Mouse (Mus musculus): ENCODE data around the gene Selenbp2.
"Not testable (repeated sequence)": the region's sequence is repeated elsewhere in the genome, so short reads cannot be mapped to it uniquely, and the experiment has no call there.

GRCm38 (mm10) chr3:94702163-94702810 is 8.9 kb downstream of the Selenbp2 start:
- TF ChIP-seq CTCF (conservative IDR thresholded peaks at IDR 0.05; ENCODE audit: insufficient read depth, insufficient read length, low read depth, low read length); POLR2A (IDR thresholded peaks at IDR 0.05; ENCODE audit: low read depth, low read length): not testable (repeated sequence)
